Comparison of ENCODE assay signal across 12 mouse cellular contexts in genomic region chr16:59529570-59529969, GRCm38 (mm10).
"Had no signal": no experiment of that assay in that cellular context is flagged by ENCODE, and none has a peak within 500 bp of the region (broad histone marks: within the 10 kb centered on the region; RNA-seq: fewer than 3 reads in every experiment).

No protein-coding gene starts in this region.

- H3K27ac ChIP-seq: kidney, embryonic 15.5 days; limb, embryonic 15.5 days; liver, embryonic 13.5 days; midbrain, embryonic 13.5 days; stomach, embryonic 15.5 days had no signal

- H3K4me1 ChIP-seq: limb, embryonic 15.5 days; liver, embryonic 13.5 days; midbrain, embryonic 13.5 days; stomach, embryonic 15.5 days had no signal

- ATAC-seq: lung, postnatal 0 days; midbrain, embryonic 13.5 days had no signal

- H3K36me3 ChIP-seq: liver, embryonic 13.5 days; stomach, embryonic 15.5 days had no signal

- DNase-seq: kidney, postnatal 14 days; layer of hippocampus, adult 9-11 months; layer of hippocampus, postnatal 36 days; liver, embryonic 13.5 days; lung, adult 18-20 months; lung, postnatal 36 days; right cerebral cortex, postnatal 14 days had no signal

- H3K27me3 ChIP-seq: kidney, embryonic 15.5 days; limb, embryonic 15.5 days; liver, embryonic 13.5 days; midbrain, embryonic 13.5 days; stomach, embryonic 15.5 days had no signal

- H3K4me2 ChIP-seq: kidney, embryonic 15.5 days; limb, embryonic 15.5 days; liver, embryonic 13.5 days; midbrain, embryonic 13.5 days; stomach, embryonic 15.5 days had no signal

- H3K9me3 ChIP-seq: limb, embryonic 15.5 days; liver, embryonic 13.5 days; midbrain, embryonic 13.5 days; stomach, embryonic 15.5 days had no signal

- H3K4me3 ChIP-seq: kidney, embryonic 15.5 days; limb, embryonic 15.5 days; liver, embryonic 13.5 days; midbrain, embryonic 13.5 days; stomach, embryonic 15.5 days had no signal

- H3K9ac ChIP-seq: kidney, embryonic 15.5 days; limb, embryonic 15.5 days; liver, embryonic 13.5 days; midbrain, embryonic 13.5 days; stomach, embryonic 15.5 days had no signal
